Mouse (Mus musculus) heart, postnatal 4 days (tissue): ENCODE data around the gene Prss47. TPM values are rescaled to one million over a fixed set of nuclear protein-coding genes. Genes with fewer than 3 reads are reported as not detected.

ENCODE experiments used
- DNase-seq: peaks from one replicate; pipeline ENCODE4 v3.0.0; 2021
- total RNA-seq, 2 experiments: library from RNA; stranded (reverse); gene quantifications; 2 replicates each; pipeline ENCODE4 v1.2.3; 2021

The Prss47 gene
- not detected for total RNA-seq

GRCm38 (mm10) chr13:65052660-65053059 is at the start of gene Prss47:
Gene Prss47 (minus strand): TSS chr13:65052760.
- no peak for DNase-seq

- no peak for DNase-seq
Measured at GRCm38 (mm10) chr13:65101232-65101631, 48.7 kb upstream of the Prss47 start.

GRCm38 (mm10) chr13:65100678-65101077 is 48.1 kb upstream of the Prss47 start:
- no peak for DNase-seq

GRCm38 (mm10) chr13:65097018-65097417 is 44.5 kb upstream of the Prss47 start:
- no peak for DNase-seq

GRCm38 (mm10) chr13:65095923-65096322 is 43.4 kb upstream of the Prss47 start:
- DNase-seq: no peak

GRCm38 (mm10) chr13:65069969-65070368 is 17.4 kb upstream of the Prss47 start:
- DNase-seq: no peak

GRCm38 (mm10) chr13:65035057-65035456 is 17.5 kb downstream of the Prss47 start:
- DNase-seq: no peak

- no peak for DNase-seq
Measured at GRCm38 (mm10) chr13:65032758-65033157, 19.8 kb downstream of the Prss47 start, which contains the start of gene Spata31d1c. Gene Spata31d1c (plus strand): TSS chr13:65033058.

GRCm38 (mm10) chr13:65011052-65011738 is 41.4 kb downstream of the Prss47 start:
- no peak for DNase-seq

- DNase-seq: no peak
Measured at GRCm38 (mm10) chr13:65007971-65008370, 44.6 kb downstream of the Prss47 start.

GRCm38 (mm10) chr13:65006760-65007159 is 45.8 kb downstream of the Prss47 start:
- DNase-seq: no peak

- DNase-seq: no peak
Measured at GRCm38 (mm10) chr13:65005414-65005813, 47.1 kb downstream of the Prss47 start.

Other genes starting within 250 kb of the Prss47 start
- under 1 TPM in 1 of 2 experiments, not detected in 1; 0.05 TPM for gene Cntnap3, start 148.8 kb downstream of the Prss47 start, total RNA-seq
- not detected for gene Spata31, start 135.4 kb downstream of the Prss47 start, total RNA-seq
- gene Spata31d1c, start 19.7 kb downstream of the Prss47 start, total RNA-seq: not detected
- gene Mfsd14b, start 60.2 kb upstream of the Prss47 start, total RNA-seq: 10 to 100 TPM; 26.0 to 28.5 TPM
- not detected for gene Olfr465-ps1, start 85.3 kb upstream of the Prss47 start, total RNA-seq
- gene Olfr466, start 97.5 kb upstream of the Prss47 start, total RNA-seq: not detected
- gene Nlrp4f, start 153.2 kb upstream of the Prss47 start, total RNA-seq: not detected
- gene Gm10775, start 206.8 kb upstream of the Prss47 start, total RNA-seq: not detected
- 10 to 100 TPM; 30.5 to 32.9 TPM for gene Zfp369, start 226.1 kb upstream of the Prss47 start, total RNA-seq